Comparison of ENCODE assay signal across 14 mouse cellular contexts in genomic region chr8:127809203-127810155, GRCm38 (mm10).
DNase-seq lines count a peak whose midpoint lies in the region; ATAC-seq lines count a peak whose summit lies in the region.
"Had no signal": no experiment of that assay in that cellular context is flagged by ENCODE, and none has a peak within 500 bp of the region (broad histone marks: within the 10 kb centered on the region; RNA-seq: fewer than 3 reads in every experiment).

No protein-coding gene starts in this region.

- no peak overlapping the region for H3K4me3 ChIP-seq in embryonic facial prominence, embryonic 14.5 days (ENCODE audit: low read depth, low read length)
- H3K4me3 ChIP-seq: forebrain, embryonic 13.5 days; heart, embryonic 13.5 days; megakaryocyte, embryonic 14.5 days had no signal

- H3K4me2 ChIP-seq in embryonic facial prominence, embryonic 14.5 days (ENCODE audit: low read depth, low read length): no peak overlapping the region
- H3K4me2 ChIP-seq: forebrain, embryonic 13.5 days; heart, embryonic 13.5 days had no signal

- 35% methylated on average over 7 of the region's 7 CpGs for WGBS in embryonic facial prominence, embryonic 14.5 days

- intact Hi-C loops in heart, postnatal 25 days (cut with DNase I): loop anchor here (5.0 kb wide), 1 partner anchor 42 kb away; no protein-coding TSS in a partner anchor
- intact Hi-C loops in left cerebral cortex, postnatal 25 days (cut with DNase I): no loop called here

- no peak overlapping the region for H3K9ac ChIP-seq in embryonic facial prominence, embryonic 14.5 days (ENCODE audit: low read depth, low read length)
- H3K9ac ChIP-seq: forebrain, embryonic 13.5 days; heart, embryonic 13.5 days had no signal

- peak; percentile 5 to 39 for DNase-seq in kidney, postnatal 36 days
- no peak for DNase-seq in kidney, adult 11 months
- DNase-seq in embryonic facial prominence, embryonic 14.5 days (ENCODE audit: low spot score): peak; percentile 84
- DNase-seq in heart, postnatal 25 days (ENCODE audit: low spot score): peak; percentile 6
- peak; percentile 53 for DNase-seq in lung, postnatal 10 days
- DNase-seq in spleen, postnatal 4 days (ENCODE audit: low spot score in 2 of 2): no peak
- DNase-seq in left cerebral cortex, postnatal 25 days (ENCODE audit: low spot score in 2 of 2): no peak
- DNase-seq: cerebellum, adult 11-12 months; right cerebral cortex, postnatal 25 days had no signal

- no peaks in the 10 kb centered on the region for H3K4me1 ChIP-seq in embryonic facial prominence, embryonic 14.5 days (ENCODE audit: control insufficient read depth, insufficient read depth, low read length)
- H3K4me1 ChIP-seq: forebrain, embryonic 13.5 days; heart, embryonic 13.5 days; megakaryocyte, embryonic 14.5 days had no signal

- no peak overlapping the region for H3K27ac ChIP-seq in embryonic facial prominence, embryonic 14.5 days (replicated peaks; ENCODE audit: low read depth, low read length)
- H3K27ac ChIP-seq: forebrain, embryonic 13.5 days; heart, embryonic 13.5 days; kidney, postnatal 0 days had no signal

- ATAC-seq in embryonic facial prominence, embryonic 14.5 days (ENCODE audit: low read depth): no peak
- ATAC-seq: forebrain, embryonic 13.5 days; hindbrain, embryonic 16.5 days had no signal

- H3K36me3 ChIP-seq in embryonic facial prominence, embryonic 14.5 days (ENCODE audit: control insufficient read depth, insufficient read depth, low read length): no peaks in the 10 kb centered on the region
- H3K36me3 ChIP-seq: heart, embryonic 13.5 days had no signal

- no peaks in the 10 kb centered on the region for H3K27me3 ChIP-seq in embryonic facial prominence, embryonic 14.5 days (replicated peaks; ENCODE audit: control insufficient read depth, insufficient read depth, low read length)
- H3K27me3 ChIP-seq: forebrain, embryonic 13.5 days; heart, embryonic 13.5 days had no signal

- no peaks in the 10 kb centered on the region for H3K9me3 ChIP-seq in embryonic facial prominence, embryonic 14.5 days (ENCODE audit: control insufficient read depth, low read length)
- H3K9me3 ChIP-seq: forebrain, embryonic 13.5 days; heart, embryonic 13.5 days; megakaryocyte, embryonic 14.5 days had no signal

Comparison
In these comparisons a context has a peak if more than half of its experiments do, and no peak if none do; other contexts are left out.
1. DNase-seq: peak in kidney, postnatal 36 days (2 of 2), embryonic facial prominence, embryonic 14.5 days (single experiment), heart, postnatal 25 days (single experiment) and lung, postnatal 10 days (single experiment); none in kidney, adult 11 months (single experiment), spleen, postnatal 4 days (0 of 2) and left cerebral cortex, postnatal 25 days (0 of 2).